Mouse (Mus musculus) liver, postnatal 0 days (tissue): ENCODE results near the gene Olfr266.

Source experiments
- CTCF ChIP-seq: sonication (generic); IDR thresholded peaks from 2 replicates; pipeline ENCODE4 v1.5.1; 2016; ENCODE audit warnings: antibody characterized with exemption, low read depth
- EP300 ChIP-seq: IDR thresholded peaks from 2 replicates; pipeline ENCODE4 v1.6.1; 2016; ENCODE audit warnings: antibody characterized with exemption, low read depth, mild to moderate bottlenecking

GRCm38 (mm10) chr3:106875626-106876025 is 49.5 kb upstream of the Olfr266 start:
- TF ChIP-seq CTCF (no peak), EP300 (no peak)
